Mouse (Mus musculus) CH12.LX (cell line): ENCODE data around the gene Gpank1. TPM values are rescaled to one million over a fixed set of nuclear protein-coding genes. Genes with fewer than 3 reads are reported as not detected.

Experiments
- DNase-seq: peaks from one replicate; pipeline ENCODE4 v3.0.0-alpha.2; 2013; ENCODE audit errors: extremely low read depth
- H3K27ac ChIP-seq: 2 replicates; pipeline ENCODE4 v1.5.1; 2012; ENCODE audit warnings: low read depth, mild to moderate bottlenecking, control low read depth, moderate library complexity; ENCODE audit not compliant: insufficient read depth
- H3K27me3 ChIP-seq: replicated peaks from 2 replicates; pipeline ENCODE3; 2012; ENCODE audit warnings: inconsistent platforms
- H3K36me3 ChIP-seq, 2 experiments: replicated peaks in 1 of 2; 2 replicates each; pipeline versions ENCODE3 to v1.6.1; 2012; ENCODE audit warnings: inconsistent platforms in 1 of 2, low read length in 1 of 2, mild to moderate bottlenecking in 1 of 2, mixed read lengths in 1 of 2, moderate library complexity in 1 of 2; ENCODE audit not compliant: control insufficient read depth in 1 of 2, insufficient read depth in 1 of 2
- H3K4me1 ChIP-seq, 2 experiments: 2 replicates each; pipeline ENCODE4 v1.6.1; 2012; ENCODE audit warnings: inconsistent platforms in 1 of 2, moderate library complexity in 1 of 2; ENCODE audit not compliant: insufficient read depth in 2 of 2, control insufficient read depth in 1 of 2
- H3K4me2 ChIP-seq: 2 replicates; pipeline ENCODE4 v1.6.1; 2012; ENCODE audit warnings: low read depth, mild to moderate bottlenecking, control low read depth; ENCODE audit not compliant: poor library complexity, insufficient read depth, severe bottlenecking
- H3K4me3 ChIP-seq, 3 experiments: fragments of 150-350 bp in 1 of 3; sonication (generic) in 1 of 3; replicated peaks in 1 of 3; 2 replicates each; pipeline versions ENCODE3 to v1.5.1; 2011 to 2012; ENCODE audit warnings: low read depth in 2 of 3, low read length in 2 of 3, mild to moderate bottlenecking in 2 of 3, moderate library complexity in 2 of 3, control low read depth in 1 of 3, improper control_type of control experiment in 1 of 3, inconsistent platforms in 1 of 3, mixed read lengths in 1 of 3; ENCODE audit not compliant: poor library complexity in 1 of 3
- H3K79me2 ChIP-seq: replicated peaks from 2 replicates; pipeline ENCODE4 v1.6.1; 2012; ENCODE audit warnings: mild to moderate bottlenecking, moderate library complexity; ENCODE audit not compliant: control insufficient read depth, poor library complexity, insufficient read depth, severe bottlenecking; ENCODE audit errors: extremely low read depth
- H3K9ac ChIP-seq: 2 replicates; pipeline ENCODE4 v1.6.1; 2012; ENCODE audit warnings: low read depth, mild to moderate bottlenecking, control low read depth, moderate library complexity; ENCODE audit not compliant: insufficient read depth
- H3K9me3 ChIP-seq: replicated peaks from 2 replicates; pipeline ENCODE3; 2012; ENCODE audit warnings: low read length, inconsistent platforms, mixed read lengths
- BHLHE40 ChIP-seq: IDR thresholded peaks from 2 replicates; pipeline ENCODE4 v1.6.1; 2011; ENCODE audit warnings: mild to moderate bottlenecking, low read depth, low read length, improper control_type of control experiment
- CHD1 ChIP-seq: IDR thresholded peaks from 2 replicates; pipeline ENCODE4 v1.6.1; 2012; ENCODE audit warnings: low read depth, low read length, improper control_type of control experiment, inconsistent platforms
- CHD2 ChIP-seq: IDR thresholded peaks from 2 replicates; pipeline ENCODE4 v1.6.1; 2011; ENCODE audit warnings: low read length, improper control_type of control experiment
- E2F4 ChIP-seq: IDR thresholded peaks from 2 replicates; pipeline ENCODE4 v1.6.1; 2011; ENCODE audit warnings: low read depth, low read length, improper control_type of control experiment; ENCODE audit not compliant: insufficient replicate concordance
- ETS1 ChIP-seq: conservative IDR thresholded peaks from 2 replicates; pipeline ENCODE4 v1.6.1; 2012; ENCODE audit warnings: low read depth, mild to moderate bottlenecking, inconsistent platforms, low read length, improper control_type of control experiment, moderate library complexity
- GABPA ChIP-seq: IDR thresholded peaks from 2 replicates; pipeline ENCODE4 v1.6.1; 2012; ENCODE audit warnings: low read depth, low read length, improper control_type of control experiment, inconsistent platforms; ENCODE audit not compliant: insufficient replicate concordance
- HCFC1 ChIP-seq: IDR thresholded peaks from 2 replicates; pipeline ENCODE4 v1.6.1; 2012; ENCODE audit warnings: low read depth, mild to moderate bottlenecking, inconsistent platforms, low read length, improper control_type of control experiment
- JUN ChIP-seq: IDR thresholded peaks from 2 replicates; pipeline ENCODE4 v1.6.1; 2011; ENCODE audit warnings: low read depth, mild to moderate bottlenecking, low read length, improper control_type of control experiment, moderate library complexity; ENCODE audit not compliant: insufficient read depth
- KAT2A ChIP-seq: IDR thresholded peaks from 2 replicates; pipeline ENCODE4 v1.6.1; 2012; ENCODE audit warnings: low read length, improper control_type of control experiment, inconsistent platforms; ENCODE audit not compliant: insufficient replicate concordance
- MAZ ChIP-seq: IDR thresholded peaks from 2 replicates; pipeline ENCODE4 v1.6.1; 2012; ENCODE audit warnings: low read depth, mild to moderate bottlenecking, inconsistent platforms, low read length, improper control_type of control experiment, moderate library complexity
- MEF2A ChIP-seq: IDR thresholded peaks from 2 replicates; pipeline ENCODE4 v1.6.1; 2014; ENCODE audit warnings: low read depth, mild to moderate bottlenecking, inconsistent platforms, low read length, improper control_type of control experiment, borderline replicate concordance
- MXI1 ChIP-seq: IDR thresholded peaks from 2 replicates; pipeline ENCODE4 v1.6.1; 2011; ENCODE audit warnings: mild to moderate bottlenecking, low read depth, low read length, improper control_type of control experiment
- MYC ChIP-seq: IDR thresholded peaks from 2 replicates; pipeline ENCODE4 v1.6.1; 2011; ENCODE audit warnings: low read depth, mild to moderate bottlenecking, improper control_type of control experiment, low read length
- NELFE ChIP-seq: IDR thresholded peaks from 2 replicates; pipeline ENCODE4 v1.6.1; 2011; ENCODE audit warnings: low read depth, low read length, improper control_type of control experiment
- NRF1 ChIP-seq: IDR thresholded peaks from 2 replicates; pipeline ENCODE4 v1.6.1; 2014; ENCODE audit warnings: low read depth, mild to moderate bottlenecking, inconsistent platforms, low read length, improper control_type of control experiment, moderate library complexity
- PAX5 ChIP-seq: IDR thresholded peaks from 2 replicates; pipeline ENCODE4 v1.6.1; 2012; ENCODE audit warnings: low read length, inconsistent platforms, mixed read lengths
- POLR2A ChIP-seq: IDR thresholded peaks from 2 replicates; pipeline ENCODE4 v1.6.1; 2011; ENCODE audit warnings: low read depth, mild to moderate bottlenecking, improper control_type of control experiment, low read length
- RCOR1 ChIP-seq: conservative IDR thresholded peaks from 2 replicates; pipeline ENCODE4 v1.6.1; 2012; ENCODE audit warnings: low read depth, mild to moderate bottlenecking, inconsistent platforms, low read length, improper control_type of control experiment
- SIN3A ChIP-seq: IDR thresholded peaks from 2 replicates; pipeline ENCODE4 v1.6.1; 2012; ENCODE audit warnings: low read length, improper control_type of control experiment, inconsistent platforms
- TBP ChIP-seq: conservative IDR thresholded peaks from 2 replicates; pipeline ENCODE4 v1.6.1; 2011; ENCODE audit warnings: low read depth, low read length, improper control_type of control experiment
- TCF12 ChIP-seq: IDR thresholded peaks from 2 replicates; pipeline ENCODE4 v1.6.1; 2014; ENCODE audit warnings: low read depth, mild to moderate bottlenecking, inconsistent platforms, low read length, improper control_type of control experiment
- ZC3H11A ChIP-seq: IDR thresholded peaks from 2 replicates; pipeline ENCODE4 v1.6.1; 2012; ENCODE audit warnings: low read depth, mild to moderate bottlenecking, inconsistent platforms, low read length, improper control_type of control experiment
- ZNF384 ChIP-seq: IDR thresholded peaks from 2 replicates; pipeline ENCODE4 v1.6.1; 2012; ENCODE audit warnings: low read depth, low read length, improper control_type of control experiment, inconsistent platforms
- dilution Hi-C: fragments of 300-500 bp; cut with MboI; formaldehyde crosslinking; loops from 2 replicates; pipeline ENCODE4 v1.14.3; 2020; ENCODE audit warnings: low sequenced_read_pairs; ENCODE audit not compliant: extremely low pct_unique_long_range_greater_than_20kb, extremely low pct_ligation_motif_present
- in situ Hi-C: fragments of 300-500 bp; cut with MboI; formaldehyde crosslinking; loops from 3 replicates; pipeline ENCODE4 v1.14.3; 2019; ENCODE audit warnings: low sequenced_read_pairs, low pct_ligation_motif_present, low pct_unique_long_range_greater_than_20kb, mixed read lengths
- polyA plus RNA-seq: library from polyadenylated mRNA; unstranded; fragments of >175 nt; gene quantifications from 2 replicates; pipeline ENCODE4 v1.2.1, GENCODE M21; 2012; ENCODE audit warnings: low read depth; ENCODE audit not compliant: insufficient read length
- total RNA-seq, 2 experiments: library from RNA; depleted of rRNA; stranded (reverse); fragments of 300-350 nt in 1 of 2; fragments of >200 nt in 1 of 2; gene quantifications; 2 replicates each; pipeline ENCODE4 v1.2.3; 2012 to 2014

Gene Gpank1
- total and polyA plus RNA-seq, 3 experiments, result 32.6 to 43.0 (median 33.6) TPM

DNA sequence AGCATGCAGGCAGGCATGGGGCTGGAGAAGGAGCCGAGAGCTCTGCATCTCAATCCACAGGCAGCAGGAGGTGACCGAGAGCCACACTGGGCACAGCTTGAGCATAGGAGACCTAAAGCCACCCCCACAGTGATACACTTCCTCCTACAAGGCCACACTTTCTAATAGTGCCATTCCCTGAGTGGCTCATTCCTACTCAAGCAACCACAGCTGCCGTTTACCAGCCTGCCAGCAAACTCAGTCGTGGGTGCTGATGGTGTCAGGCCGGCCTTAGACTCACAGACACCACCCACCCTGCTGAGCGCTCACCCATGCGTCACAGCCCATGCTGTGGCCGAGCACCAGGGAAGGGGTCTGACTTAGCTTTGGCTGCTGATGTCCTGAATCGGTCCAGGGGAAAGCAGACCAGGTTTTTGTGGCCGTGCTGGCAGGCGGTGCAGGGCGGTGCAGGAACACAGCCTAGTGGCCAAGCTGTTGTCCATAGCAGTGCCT is 24.0 kb upstream of the Gpank1 start:
- peaks cover 0 to 10% of the 10 kb centered on the region in 2 experiments; a peak in 2 of 4 replicates for H3K4me1 ChIP-seq
- H3K9me3 ChIP-seq, result no peaks in the 10 kb centered on the region
- no peak overlapping the region for H3K9ac ChIP-seq
- H3K27me3 ChIP-seq, result no peaks in the 10 kb centered on the region
- H3K79me2 ChIP-seq, result no peaks in the 10 kb centered on the region
- dilution Hi-C loops (no loop called here), in situ Hi-C loops (no loop called here)
- no peak overlapping the region for H3K4me2 ChIP-seq
- H3K4me3 ChIP-seq, result no peak overlapping the region
- H3K36me3 ChIP-seq, result peaks cover 59 to 91% of the 10 kb centered on the region in 2 experiments
- TF ChIP-seq MAZ (no peak), ETS1 (no peak), BHLHE40 (no peak), SIN3A (no peak), NELFE (no peak), MEF2A (no peak)
- DNase-seq, result no peak
- H3K27ac ChIP-seq, result no peak overlapping the region

DNA sequence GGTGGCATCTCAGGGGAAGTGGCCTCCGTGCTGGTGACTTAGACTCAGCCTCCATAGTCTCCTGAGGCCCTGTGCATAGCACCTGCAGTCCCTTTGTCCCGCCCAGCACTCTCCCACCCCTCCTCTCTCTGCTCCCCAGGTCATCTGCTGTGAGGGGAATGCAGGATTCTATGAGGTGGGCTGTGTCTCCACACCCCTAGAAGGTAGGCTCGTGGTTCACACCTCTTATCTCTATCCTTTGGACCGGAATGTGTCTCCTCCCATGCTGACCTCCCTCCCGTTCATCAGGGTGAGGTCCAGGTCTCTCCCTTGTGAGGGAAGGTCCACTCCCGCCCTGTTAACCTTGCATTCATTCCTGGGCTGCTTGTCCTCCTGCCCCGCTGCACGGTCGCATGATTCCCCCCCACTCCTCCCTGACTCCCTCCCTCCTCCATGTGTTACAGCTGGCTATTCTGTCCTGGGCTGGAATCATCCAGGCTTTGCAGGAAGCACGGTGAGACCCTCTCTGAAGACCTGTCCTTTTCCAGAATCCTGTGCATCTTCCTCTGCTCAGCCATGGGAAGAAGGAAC is 21.0 kb upstream of the Gpank1 start:
- DNase-seq, result no peak
- no peak for TF ChIP-seq ZC3H11A
- no peak for TF ChIP-seq ZNF384
- TF ChIP-seq GABPA, result no peak
- TF ChIP-seq MEF2A, result no peak
- TF ChIP-seq, all 38 proteins: peak for 0
- Histone ChIP-seq H3K79me2 (no peaks in the 10 kb centered on the region), H3K9ac (no peak overlapping the region), H3K27ac (no peak overlapping the region), H3K4me1 (peaks cover 0 to 4% of the 10 kb centered on the region in 2 experiments; a peak in 1 of 4 replicates), H3K4me3 (no peak overlapping the region), H3K4me2 (no peak overlapping the region), H3K36me3 (peaks cover 58 to 93% of the 10 kb centered on the region in 2 experiments), H3K9me3 (no peaks in the 10 kb centered on the region), H3K27me3 (no peaks in the 10 kb centered on the region)
- in situ Hi-C loops, result no loop called here
- dilution Hi-C loops, result no loop called here

DNA sequence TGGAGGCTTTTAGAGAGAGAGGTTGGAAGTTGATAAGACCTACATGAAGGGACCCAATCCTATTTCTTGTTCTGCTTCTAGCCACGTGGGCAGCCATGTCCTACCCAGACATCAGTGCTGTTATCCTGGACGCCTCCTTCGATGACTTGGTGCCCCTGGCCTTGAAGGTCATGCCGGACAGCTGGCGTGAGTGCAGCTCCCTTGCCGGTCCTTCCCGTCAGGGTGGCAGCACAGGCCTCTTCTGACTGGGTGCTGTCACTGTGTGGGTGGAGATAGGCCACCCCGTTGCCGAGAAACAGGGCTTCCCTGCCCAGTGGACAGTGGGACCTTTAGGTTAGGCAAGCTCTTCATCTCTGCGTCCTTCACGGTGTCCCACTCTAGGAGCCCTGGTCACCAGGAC is 20.1 kb upstream of the Gpank1 start:
- no peaks in the 10 kb centered on the region for H3K79me2 ChIP-seq
- no peaks in the 10 kb centered on the region for H3K27me3 ChIP-seq
- H3K27ac ChIP-seq, result no peak overlapping the region
- H3K4me1 ChIP-seq, result peaks cover 0 to 4% of the 10 kb centered on the region in 2 experiments; a peak in 1 of 4 replicates
- H3K4me3 ChIP-seq, result no peak overlapping the region
- H3K9me3 ChIP-seq, result no peaks in the 10 kb centered on the region
- in situ Hi-C loops, result no loop called here
- peaks cover 54 to 87% of the 10 kb centered on the region in 2 experiments for H3K36me3 ChIP-seq
- dilution Hi-C loops, result no loop called here
- no peak overlapping the region for H3K9ac ChIP-seq
- H3K4me2 ChIP-seq, result no peak overlapping the region
- no peak for TF ChIP-seq CHD1
- TF ChIP-seq TCF12, result no peak
- no peak for TF ChIP-seq JUN
- TF ChIP-seq E2F4, result no peak
- TF ChIP-seq POLR2A, result no peak
- TF ChIP-seq GABPA, result no peak
- no peak for TF ChIP-seq PAX5
- TF ChIP-seq KAT2A, result no peak
- no peak for TF ChIP-seq RCOR1
- TF ChIP-seq ZC3H11A, result no peak
- TF ChIP-seq HCFC1, result no peak
- no peak for TF ChIP-seq NRF1
- no peak for TF ChIP-seq MYC
- no peak for TF ChIP-seq CHD2
- no peak for TF ChIP-seq TBP
- no peak for TF ChIP-seq MXI1
- TF ChIP-seq, all 38 proteins: peak for 0
- no peak for DNase-seq
